Mouse (Mus musculus): ENCODE measurements around the gene Sh3pxd2a. TPM values are rescaled to one million over a fixed set of nuclear protein-coding genes. Genes with fewer than 3 reads are reported as not detected.

Sh3pxd2a gene
- polyA plus RNA-seq, 1 experiment: 15.0 TPM

GRCm38 (mm10) chr19:47492422-47492821 lies 28.2 kb upstream of the Sh3pxd2a start:
- no peak for DNase-seq (ENCODE audit: extremely low spot score in 1 of 2, low spot score in 1 of 2)

- no peak for DNase-seq (ENCODE audit: extremely low spot score in 1 of 2, low spot score in 1 of 2)
Measured at GRCm38 (mm10) chr19:47491853-47492252, 27.7 kb upstream of the Sh3pxd2a start.

- no peak for DNase-seq (ENCODE audit: extremely low spot score in 1 of 2, low spot score in 1 of 2)
Measured at GRCm38 (mm10) chr19:47489233-47489632, 25.0 kb upstream of the Sh3pxd2a start.

GRCm38 (mm10) chr19:47488250-47488649 lies 24.0 kb upstream of the Sh3pxd2a start:
- no peak for DNase-seq (ENCODE audit: extremely low spot score in 1 of 2, low spot score in 1 of 2)

GRCm38 (mm10) chr19:47487572-47487971 lies 23.4 kb upstream of the Sh3pxd2a start:
- DNase-seq (ENCODE audit: extremely low spot score in 1 of 2, low spot score in 1 of 2): no peak

GRCm38 (mm10) chr19:47485997-47486566 lies 21.9 kb upstream of the Sh3pxd2a start:
- DNase-seq (ENCODE audit: extremely low spot score in 1 of 2, low spot score in 1 of 2): no peak

- peak; percentile 48 to 69 for DNase-seq (ENCODE audit: extremely low spot score in 1 of 2, low spot score in 1 of 2)
Measured at GRCm38 (mm10) chr19:47484110-47484509, 19.9 kb upstream of the Sh3pxd2a start.

GRCm38 (mm10) chr19:47483346-47483745 lies 19.1 kb upstream of the Sh3pxd2a start:
- DNase-seq (ENCODE audit: extremely low spot score in 1 of 2, low spot score in 1 of 2): no peak

GRCm38 (mm10) chr19:47473453-47473852 lies 9.3 kb upstream of the Sh3pxd2a start:
- DNase-seq (ENCODE audit: extremely low spot score in 1 of 2, low spot score in 1 of 2): no peak

- no peak for DNase-seq (ENCODE audit: extremely low spot score in 1 of 2, low spot score in 1 of 2)
Measured at GRCm38 (mm10) chr19:47472881-47473400, 8.7 kb upstream of the Sh3pxd2a start.

- no peak for DNase-seq (ENCODE audit: extremely low spot score in 1 of 2, low spot score in 1 of 2)
Measured at GRCm38 (mm10) chr19:47471808-47472207, 7.6 kb upstream of the Sh3pxd2a start.

GRCm38 (mm10) chr19:47468750-47469149 lies 4.5 kb upstream of the Sh3pxd2a start:
- DNase-seq (ENCODE audit: extremely low spot score in 1 of 2, low spot score in 1 of 2): no peak

- DNase-seq (ENCODE audit: extremely low spot score in 1 of 2, low spot score in 1 of 2): no peak
Measured at GRCm38 (mm10) chr19:47466775-47467174, 2.6 kb upstream of the Sh3pxd2a start.

GRCm38 (mm10) chr19:47465467-47465866 lies 1.3 kb upstream of the Sh3pxd2a start:
- no peak for DNase-seq (ENCODE audit: extremely low spot score in 1 of 2, low spot score in 1 of 2)

- DNase-seq (ENCODE audit: extremely low spot score in 1 of 2, low spot score in 1 of 2): peak in 1 of 2 experiments; percentile 81
Measured at GRCm38 (mm10) chr19:47463636-47464303, 431 bp downstream of the Sh3pxd2a start.

- DNase-seq (ENCODE audit: extremely low spot score in 1 of 2, low spot score in 1 of 2): no peak
Measured at GRCm38 (mm10) chr19:47463206-47463605, 995 bp downstream of the Sh3pxd2a start.

- no peak for DNase-seq (ENCODE audit: extremely low spot score in 1 of 2, low spot score in 1 of 2)
Measured at GRCm38 (mm10) chr19:47462725-47463124, 1.5 kb downstream of the Sh3pxd2a start.

- no peak for DNase-seq (ENCODE audit: extremely low spot score in 1 of 2, low spot score in 1 of 2)
Measured at GRCm38 (mm10) chr19:47461838-47462237, 2.4 kb downstream of the Sh3pxd2a start.

GRCm38 (mm10) chr19:47461386-47461785 lies 2.8 kb downstream of the Sh3pxd2a start:
- DNase-seq (ENCODE audit: extremely low spot score in 1 of 2, low spot score in 1 of 2): no peak

- no peak for DNase-seq (ENCODE audit: extremely low spot score in 1 of 2, low spot score in 1 of 2)
Measured at GRCm38 (mm10) chr19:47460120-47460960, 3.9 kb downstream of the Sh3pxd2a start.

- DNase-seq (ENCODE audit: extremely low spot score in 1 of 2, low spot score in 1 of 2): no peak
Measured at GRCm38 (mm10) chr19:47459214-47459613, 5.0 kb downstream of the Sh3pxd2a start.

Data from frontal cortex, adult 2 months (tissue).